Comparison of ENCODE assay signal across 8 mouse cellular contexts in the genomic region with DNA sequence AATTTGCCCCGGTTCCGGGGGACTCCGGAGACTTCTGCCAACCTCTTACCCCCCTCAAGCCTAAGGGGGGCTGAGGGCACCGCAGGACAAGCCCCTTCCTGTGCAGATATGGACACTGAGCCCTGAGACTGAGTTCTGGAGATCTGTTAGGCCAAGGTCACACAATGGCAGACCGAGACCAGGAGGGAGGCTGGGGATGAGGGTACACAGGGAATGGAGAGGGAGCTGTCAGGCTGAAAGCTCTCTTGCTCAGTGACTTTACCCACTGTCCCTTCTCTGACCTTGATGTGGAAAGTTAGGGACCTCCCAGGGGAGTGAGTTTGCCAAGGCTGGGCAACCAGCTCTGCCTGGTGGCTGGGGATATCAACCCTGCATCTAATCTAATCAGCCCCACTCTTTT.
DNase-seq lines count a peak whose midpoint lies in the region; ATAC-seq and TF ChIP-seq lines count a peak whose summit lies in the region.

No protein-coding gene starts in this region.

- WGBS in heart, embryonic 16.5 days, result 5% methylated on average over 5 of the region's 5 CpGs
- 12% methylated on average over 5 of the region's 5 CpGs for WGBS in forebrain, embryonic 15.5 days
- 7% methylated on average over 5 of the region's 5 CpGs for WGBS in liver, postnatal 0 days (ENCODE audit: insufficient replicate concordance)

- peak overlapping the region; percentile 42 for H3K4me3 ChIP-seq in heart, embryonic 16.5 days (ENCODE audit: low read length)
- peak overlapping the region; percentile 28 for H3K4me3 ChIP-seq in forebrain, embryonic 15.5 days
- peak overlapping the region; percentile 20; the same call in 1 of the 2 replicates for H3K4me3 ChIP-seq in liver, postnatal 0 days (ENCODE audit: low read depth, low read length)

- H3K9ac ChIP-seq in heart, embryonic 16.5 days (ENCODE audit: low read length), result peak overlapping the region; percentile 74
- peak overlapping the region; percentile 55 for H3K9ac ChIP-seq in forebrain, embryonic 15.5 days (replicated peaks)
- H3K9ac ChIP-seq in liver, postnatal 0 days (replicated peaks), result 0 out of 2 replicates have a peak overlapping the region, but pooled peaks have one; percentile 2

- peak overlapping the region; percentile 63 for H3K4me2 ChIP-seq in heart, embryonic 16.5 days (ENCODE audit: low read depth, low read length)
- H3K4me2 ChIP-seq in forebrain, embryonic 15.5 days (replicated peaks), result peak overlapping the region; percentile 50
- peak overlapping the region; percentile 55 for H3K4me2 ChIP-seq in liver, postnatal 0 days (ENCODE audit: low read depth, low read length)

- ATAC-seq in heart, embryonic 16.5 days (replicated peaks; ENCODE audit: extremely low read depth, insufficient read depth, low FRiP score), result peak; percentile 37
- ATAC-seq in forebrain, embryonic 15.5 days (replicated peaks), result peak; percentile 21; the same call in 1 of the 2 replicates
- ATAC-seq in liver, postnatal 0 days, result no peak; the same call in 1 of the 2 replicates

- no peak for TF ChIP-seq CTCF in liver, postnatal 0 days (IDR thresholded peaks at IDR 0.05; ENCODE audit: low read depth)

- H3K9me3 ChIP-seq in heart, embryonic 16.5 days (replicated peaks; ENCODE audit: control insufficient read depth, low read length), result peaks cover 8% of the 10 kb centered on the region
- H3K9me3 ChIP-seq in forebrain, embryonic 15.5 days, result no peaks in the 10 kb centered on the region
- peaks cover 3% of the 10 kb centered on the region; the same call in 1 of the 2 replicates for H3K9me3 ChIP-seq in liver, postnatal 0 days (ENCODE audit: low read length)

- H3K36me3 ChIP-seq in heart, embryonic 16.5 days (ENCODE audit: control insufficient read depth, insufficient read depth), result no peaks in the 10 kb centered on the region
- H3K36me3 ChIP-seq in forebrain, embryonic 15.5 days, result no peaks in the 10 kb centered on the region
- no peaks in the 10 kb centered on the region for H3K36me3 ChIP-seq in liver, postnatal 0 days (replicated peaks; ENCODE audit: insufficient read depth, low read length)

- H3K27ac ChIP-seq in heart, embryonic 16.5 days (ENCODE audit: low read length), result peak overlapping the region; percentile 100
- peak overlapping the region; percentile 97 for H3K27ac ChIP-seq in forebrain, embryonic 15.5 days (replicated peaks)
- peak overlapping the region; percentile 74 for H3K27ac ChIP-seq in liver, postnatal 0 days (ENCODE audit: low read depth)

- no peaks in the 10 kb centered on the region for H3K27me3 ChIP-seq in heart, embryonic 16.5 days (ENCODE audit: control insufficient read depth, insufficient read depth, low read length)
- H3K27me3 ChIP-seq in forebrain, embryonic 15.5 days, result no peaks in the 10 kb centered on the region
- H3K27me3 ChIP-seq in liver, postnatal 0 days (ENCODE audit: insufficient read depth, low read length), result peaks cover 20% of the 10 kb centered on the region

- DNase-seq in heart, adult 9 months (ENCODE audit: low spot score in 2 of 2), result no peak
- peak; percentile 50 for DNase-seq in NIH3T3 (ENCODE audit: low read depth)
- DNase-seq in liver, postnatal 0 days, result no peak
- no peak for DNase-seq in cerebellum, adult 11 months
- DNase-seq in cerebellum, postnatal 36 days, result no peak
- no peak for DNase-seq in frontal cortex, postnatal 36 days (ENCODE audit: low spot score in 2 of 2)

- no peak for TF ChIP-seq EP300 in liver, postnatal 0 days (IDR thresholded peaks at IDR 0.05; ENCODE audit: low read depth)

- H3K4me1 ChIP-seq in heart, embryonic 16.5 days (ENCODE audit: control insufficient read depth, insufficient read depth, low read length), result peaks cover 21% of the 10 kb centered on the region
- peaks cover 37% of the 10 kb centered on the region for H3K4me1 ChIP-seq in forebrain, embryonic 15.5 days
- H3K4me1 ChIP-seq in liver, postnatal 0 days (ENCODE audit: insufficient read depth), result peaks cover 11% of the 10 kb centered on the region; the same call in 1 of the 2 replicates

Comparison
In these comparisons a context has a peak if more than half of its experiments do, and no peak if none do; other contexts are left out.
1. H3K9ac ChIP-seq: peak in every context shown above with its lines; median percentile 74 in heart, embryonic 16.5 days; 55 in forebrain, embryonic 15.5 days; 2 in liver, postnatal 0 days.